Mouse (Mus musculus): Measurements from ENCODE around the gene Arxes2.

The Arxes2 gene

GRCm38 (mm10) chrX:135993664-135994119 lies at the start of gene Arxes2:
Gene Arxes2 (plus strand): TSS chrX:135993824.
- ATAC-seq (ENCODE audit: insufficient number of reproducible peaks, low FRiP score, low TSS enrichment), result peak; percentile 94

GRCm38 (mm10) chrX:135948699-135949437 lies 44.8 kb upstream of the Arxes2 start:
- no peak for ATAC-seq (ENCODE audit: insufficient number of reproducible peaks, low FRiP score, low TSS enrichment)

- no peak for ATAC-seq (ENCODE audit: insufficient number of reproducible peaks, low FRiP score, low TSS enrichment)
These were observed 36.5 kb upstream of the Arxes2 start for GRCm38 (mm10) chrX:135956988-135957690.

GRCm38 (mm10) chrX:135957691-135958081 lies 35.9 kb upstream of the Arxes2 start:
- ATAC-seq (ENCODE audit: insufficient number of reproducible peaks, low FRiP score, low TSS enrichment), result no peak

- ATAC-seq (ENCODE audit: insufficient number of reproducible peaks, low FRiP score, low TSS enrichment), result no peak
These were observed 34.9 kb upstream of the Arxes2 start for GRCm38 (mm10) chrX:135958589-135959225.

- no peak for ATAC-seq (ENCODE audit: insufficient number of reproducible peaks, low FRiP score, low TSS enrichment)
These were observed 34.1 kb upstream of the Arxes2 start for GRCm38 (mm10) chrX:135959536-135959935.

GRCm38 (mm10) chrX:135962342-135962741 lies 31.3 kb upstream of the Arxes2 start:
- ATAC-seq (ENCODE audit: insufficient number of reproducible peaks, low FRiP score, low TSS enrichment), result no peak

GRCm38 (mm10) chrX:135963130-135963529 lies 30.5 kb upstream of the Arxes2 start:
- no peak for ATAC-seq (ENCODE audit: insufficient number of reproducible peaks, low FRiP score, low TSS enrichment)

- ATAC-seq (ENCODE audit: insufficient number of reproducible peaks, low FRiP score, low TSS enrichment), result no peak
These were observed 30.0 kb upstream of the Arxes2 start for GRCm38 (mm10) chrX:135963629-135964028.

GRCm38 (mm10) chrX:135973597-135974423 lies 19.8 kb upstream of the Arxes2 start:
- ATAC-seq (ENCODE audit: insufficient number of reproducible peaks, low FRiP score, low TSS enrichment), result no peak

- ATAC-seq (ENCODE audit: insufficient number of reproducible peaks, low FRiP score, low TSS enrichment), result 0 out of 2 replicates have a peak, but pooled peaks have one; percentile 36
These were observed 19.0 kb upstream of the Arxes2 start for GRCm38 (mm10) chrX:135974424-135975225.

- ATAC-seq (ENCODE audit: insufficient number of reproducible peaks, low FRiP score, low TSS enrichment), result peak; percentile 82
These were observed 18.4 kb upstream of the Arxes2 start for GRCm38 (mm10) chrX:135975226-135975552.

- ATAC-seq (ENCODE audit: insufficient number of reproducible peaks, low FRiP score, low TSS enrichment), result no peak
These were observed 8.9 kb upstream of the Arxes2 start for GRCm38 (mm10) chrX:135984539-135985260.

- no peak for ATAC-seq (ENCODE audit: insufficient number of reproducible peaks, low FRiP score, low TSS enrichment)
These were observed 7.4 kb upstream of the Arxes2 start for GRCm38 (mm10) chrX:135986267-135986666.

- no peak for ATAC-seq (ENCODE audit: insufficient number of reproducible peaks, low FRiP score, low TSS enrichment)
These were observed 3.0 kb upstream of the Arxes2 start for GRCm38 (mm10) chrX:135990661-135991060.

- ATAC-seq (ENCODE audit: insufficient number of reproducible peaks, low FRiP score, low TSS enrichment), result peak; percentile 85
These were observed 431 bp upstream of the Arxes2 start for GRCm38 (mm10) chrX:135993192-135993594.

GRCm38 (mm10) chrX:136007199-136007843 lies 13.7 kb downstream of the Arxes2 start:
- no peak for ATAC-seq (ENCODE audit: insufficient number of reproducible peaks, low FRiP score, low TSS enrichment)

GRCm38 (mm10) chrX:136014392-136014791 lies 20.8 kb downstream of the Arxes2 start:
- ATAC-seq (ENCODE audit: insufficient number of reproducible peaks, low FRiP score, low TSS enrichment), result no peak
